Mouse (Mus musculus) gastrocnemius, postnatal 25 days (tissue): ENCODE measurements at regions not wholly inside any gene's neighbourhood (a gene's known extent, or its start where the extent isn't known, plus 50 kb on each side); places are given as distances from the start of the nearest gene placed in this dataset.

Experiments used
- DNase-seq: peaks from one replicate; pipeline ENCODE4 v3.0.0; 2022

GRCm38 (mm10) chr9:56547291-56547977, 129.0 kb downstream of the Hmg20a start:
- DNase-seq, result peak; percentile 51

GRCm38 (mm10) chr9:56549774-56550173, 131.4 kb downstream of the Hmg20a start:
- no peak for DNase-seq

GRCm38 (mm10) chr9:56550178-56550577, 131.8 kb downstream of the Hmg20a start:
- no peak for DNase-seq

- DNase-seq, result no peak
Observed at GRCm38 (mm10) chr9:56551376-56552186, 133.2 kb downstream of the Hmg20a start.

- no peak for DNase-seq
Observed at GRCm38 (mm10) chr9:56552187-56552686, 133.8 kb downstream of the Hmg20a start.

- peak; percentile 79 for DNase-seq
Observed at GRCm38 (mm10) chr9:56552766-56553165, 134.4 kb downstream of the Hmg20a start.

GRCm38 (mm10) chr9:56553626-56554025, 135.2 kb downstream of the Hmg20a start:
- no peak for DNase-seq

- no peak for DNase-seq
Observed at GRCm38 (mm10) chr9:56554096-56554495, 135.7 kb downstream of the Hmg20a start.

GRCm38 (mm10) chr9:56559618-56560144, 141.3 kb downstream of the Hmg20a start:
- no peak for DNase-seq

- DNase-seq, result no peak
Observed at GRCm38 (mm10) chr9:56562440-56562839, 144.0 kb downstream of the Hmg20a start.

GRCm38 (mm10) chr9:56564048-56564737, 145.8 kb downstream of the Hmg20a start:
- no peak for DNase-seq
